Mouse (Mus musculus) retina, embryonic 14.5 days (tissue): ENCODE data around the gene Bdh1.

Source experiments
- DNase-seq: peaks from one replicate; pipeline ENCODE4 v3.0.0-alpha.2; 2015; ENCODE audit warnings: low spot score

The Bdh1 gene

DNA sequence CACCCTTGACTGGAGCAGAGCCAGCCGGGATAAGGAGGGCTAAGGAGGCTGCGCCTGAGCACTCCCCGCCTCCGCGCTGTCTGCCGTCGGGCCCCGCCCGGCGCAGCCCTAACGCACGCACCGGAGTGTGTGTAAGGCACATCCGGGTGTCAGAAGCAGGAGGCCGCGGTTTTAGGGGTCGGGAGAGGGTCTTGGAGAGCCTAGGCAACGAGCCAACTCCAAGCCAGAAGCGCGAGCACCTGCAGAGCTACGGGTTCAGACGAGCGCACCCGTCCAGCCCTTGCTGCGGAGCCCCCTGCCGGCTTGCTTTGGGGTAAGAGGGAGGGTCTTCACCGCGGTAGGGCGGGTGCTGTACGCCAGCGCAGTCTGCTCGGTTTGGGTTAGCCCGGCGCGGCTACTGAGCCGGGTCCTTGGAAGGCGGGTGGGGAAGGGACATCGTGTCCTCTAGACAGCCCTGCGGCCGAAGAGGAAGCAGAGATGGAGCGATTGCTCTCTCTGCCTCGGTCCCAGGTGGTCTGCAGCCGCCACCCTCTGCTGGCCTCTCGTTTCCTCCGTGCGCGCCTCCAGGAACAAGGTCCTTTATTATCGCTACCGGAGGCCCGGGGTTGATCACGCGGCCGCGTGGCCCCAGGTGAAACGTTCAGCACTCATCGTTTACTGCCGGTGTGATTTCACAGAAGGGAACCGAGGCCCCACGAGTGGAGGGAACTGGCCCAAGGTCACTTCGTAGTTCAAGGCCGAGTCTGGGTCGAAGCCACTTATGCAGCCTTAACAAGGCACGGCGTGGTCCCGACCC, 6.8 kb downstream of the Bdh1 start:
- DNase-seq = peak; percentile 72

DNA sequence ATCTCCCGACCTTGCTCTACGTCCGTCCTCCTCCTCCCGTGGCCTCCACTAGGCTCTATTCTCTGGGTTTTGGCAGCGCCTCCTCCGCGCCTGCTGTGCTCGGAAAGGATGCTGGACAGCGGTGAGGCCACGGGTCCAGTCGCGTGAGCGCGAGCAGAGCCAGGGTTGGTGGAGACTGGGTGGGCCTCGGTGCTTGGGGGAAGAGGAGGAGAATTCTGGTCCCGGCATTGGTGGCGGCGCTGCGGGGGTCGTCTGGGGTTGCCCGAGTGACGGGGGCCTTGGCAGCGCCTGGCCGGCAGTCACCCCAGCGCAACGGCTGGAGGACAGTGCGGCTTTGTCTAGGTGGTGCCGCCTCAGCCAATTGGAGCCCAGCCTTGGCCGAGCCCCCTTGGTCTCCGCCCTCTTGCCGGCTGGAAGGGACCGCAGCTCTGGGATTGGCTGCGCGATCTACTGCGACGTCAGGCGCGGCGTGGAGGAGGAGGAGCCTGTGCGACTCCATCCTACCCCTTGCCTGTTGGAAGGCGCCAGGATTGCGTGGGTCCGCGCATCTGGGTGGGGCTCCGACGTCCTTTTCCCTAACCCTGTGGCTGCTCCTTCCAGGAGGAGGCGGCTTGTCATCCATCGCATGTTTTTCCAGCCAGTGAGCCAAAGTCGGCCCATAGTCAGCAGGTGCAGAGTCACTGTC, 7.5 kb downstream of the Bdh1 start:
- peak; percentile 95 for DNase-seq

DNA sequence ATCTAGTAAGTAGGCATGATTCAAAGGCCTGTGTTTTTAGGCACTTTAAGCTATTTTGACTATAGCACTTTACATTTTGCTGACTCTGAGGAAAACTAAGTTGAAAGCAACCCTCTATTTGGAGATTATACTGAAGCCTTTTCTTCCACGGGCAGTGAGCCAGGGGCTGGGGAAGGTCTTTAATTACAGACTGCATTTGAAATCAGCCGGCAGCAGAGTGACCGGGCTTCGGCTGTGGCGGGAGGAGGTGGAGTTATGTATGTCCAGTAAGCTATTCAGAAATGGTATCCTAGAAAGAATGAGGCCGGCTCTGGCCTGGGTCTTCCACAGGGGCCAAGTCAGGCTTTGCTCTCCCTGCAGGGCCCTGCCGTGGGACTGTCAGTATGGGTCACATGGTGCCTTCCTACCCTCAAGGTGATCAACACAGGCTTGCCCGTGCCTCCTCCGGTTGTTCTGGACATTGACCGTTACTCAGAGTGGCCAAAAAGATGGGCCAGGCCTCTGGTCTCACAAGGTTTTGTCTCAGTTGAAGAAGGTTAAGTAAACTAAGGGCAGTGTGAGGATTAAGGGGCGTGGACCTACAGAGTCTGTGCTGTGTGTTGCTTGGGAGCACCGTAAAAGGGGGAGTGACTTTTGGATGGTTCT, 11.5 kb downstream of the Bdh1 start:
- no peak for DNase-seq

DNA sequence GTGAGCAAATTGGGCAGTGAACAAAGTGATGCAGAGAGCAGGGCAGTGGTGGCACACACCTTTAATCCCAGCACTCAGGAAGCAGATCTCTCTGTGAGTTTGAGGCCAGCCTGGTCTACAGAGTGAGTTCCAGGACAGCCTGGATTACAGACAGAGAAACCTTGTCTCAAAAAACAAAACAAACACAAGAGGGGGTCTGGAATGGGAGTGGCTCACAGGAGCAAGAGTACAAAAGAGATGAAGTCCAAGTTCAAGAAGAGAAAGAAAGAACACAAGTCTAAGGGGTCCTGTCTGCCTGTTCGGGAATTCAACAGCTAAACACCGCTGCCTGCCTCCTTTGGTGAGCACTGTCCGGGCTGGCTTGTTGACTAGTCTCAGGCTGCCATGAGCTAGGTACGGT, 13.1 kb downstream of the Bdh1 start:
- no peak for DNase-seq

DNA sequence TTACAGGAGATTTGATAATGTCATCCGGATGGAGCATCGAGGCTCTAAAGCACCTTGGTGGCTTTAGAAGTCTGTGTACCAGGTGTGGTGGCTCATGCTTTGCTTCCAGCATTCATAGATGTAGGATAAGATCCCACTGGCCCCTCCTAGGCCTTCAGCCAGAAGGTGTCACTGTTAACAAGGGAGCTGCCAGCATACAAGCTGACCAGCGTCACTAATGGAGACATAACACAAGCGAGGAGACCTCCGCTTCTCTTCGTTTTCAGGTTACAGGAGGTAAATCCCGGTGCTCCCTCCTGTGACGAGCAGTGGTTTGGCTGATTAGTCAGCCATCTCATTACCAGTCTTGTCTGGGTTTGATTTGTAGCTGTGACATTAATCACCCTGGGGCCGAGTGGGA, 14.0 kb downstream of the Bdh1 start:
- DNase-seq = no peak

DNA sequence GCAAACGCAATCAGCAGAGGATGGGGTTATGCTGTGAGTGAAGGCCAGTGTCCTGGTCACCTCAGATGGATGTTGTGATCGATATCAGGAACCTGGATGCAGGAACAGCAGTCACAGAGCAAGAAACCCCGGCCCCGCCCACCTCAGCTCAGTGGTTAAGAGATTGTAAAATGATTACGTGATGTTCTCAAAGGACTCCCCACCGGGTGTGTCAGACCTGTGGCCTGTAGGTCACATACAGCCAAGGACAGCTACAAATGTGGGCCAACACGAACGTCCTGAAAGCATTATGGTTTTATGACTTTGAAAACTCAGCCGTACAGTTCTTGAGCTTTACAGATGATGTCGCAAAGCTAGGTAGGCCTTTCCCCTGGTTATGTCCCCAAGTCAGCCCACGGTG, 15.3 kb downstream of the Bdh1 start:
- no peak for DNase-seq

DNA sequence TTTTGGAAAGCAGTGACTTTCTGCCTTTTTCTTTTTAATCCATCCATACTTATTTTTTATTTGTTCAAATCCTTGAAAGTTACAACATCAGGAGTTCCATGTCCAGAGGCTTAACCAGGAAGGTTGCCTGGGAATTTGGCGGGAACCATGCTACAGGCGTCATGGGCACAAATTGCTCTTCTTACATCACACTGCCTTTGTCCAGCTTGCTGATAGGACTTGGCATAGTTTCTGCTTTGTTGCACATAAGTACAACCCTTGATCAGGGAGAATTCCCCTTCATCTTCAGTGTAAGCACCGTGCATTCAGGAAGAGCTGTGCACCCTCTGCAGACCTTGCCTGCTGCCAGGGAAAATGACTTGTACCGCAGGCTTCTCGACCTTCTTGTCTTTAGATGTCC, 17.4 kb downstream of the Bdh1 start:
- no peak for DNase-seq

DNA sequence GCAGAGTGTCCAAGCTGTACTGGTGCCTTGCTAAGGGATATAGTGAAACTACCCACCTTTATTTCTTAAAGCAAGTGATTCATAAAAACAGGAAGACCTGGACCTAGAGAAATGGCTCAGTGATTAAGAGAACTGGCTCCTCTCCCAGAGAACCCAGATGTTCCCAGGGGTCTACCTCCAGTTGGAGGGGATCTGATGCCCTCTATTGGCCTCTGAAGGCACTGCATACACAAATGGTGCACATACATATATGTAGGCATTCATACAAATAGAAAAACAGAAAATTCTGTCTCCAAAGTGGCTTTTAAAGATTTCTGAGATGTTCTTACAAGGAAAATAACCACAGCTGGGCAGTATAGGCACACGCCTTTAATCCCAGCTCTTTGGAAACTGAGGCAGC, 18.0 kb downstream of the Bdh1 start:
- no peak for DNase-seq

DNA sequence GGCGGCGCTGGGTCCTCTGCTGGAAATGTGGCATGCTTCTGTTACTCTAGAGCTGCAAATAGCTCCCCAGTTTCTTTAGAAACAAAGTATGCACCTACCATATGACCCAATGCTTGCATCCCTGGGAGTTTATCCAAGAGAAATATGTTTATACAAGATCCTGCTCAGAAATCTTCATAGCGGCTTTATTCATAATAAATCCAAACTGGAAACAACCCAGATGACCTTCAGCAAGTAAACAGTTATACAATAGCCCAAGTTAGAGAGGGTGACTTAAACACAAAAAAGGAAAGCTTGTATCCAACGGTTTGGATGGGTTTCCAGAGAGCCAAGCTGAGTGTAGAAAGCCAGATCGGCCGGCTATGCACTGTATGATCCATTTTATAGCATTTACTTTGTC, 22.4 kb downstream of the Bdh1 start:
- DNase-seq = no peak

DNA sequence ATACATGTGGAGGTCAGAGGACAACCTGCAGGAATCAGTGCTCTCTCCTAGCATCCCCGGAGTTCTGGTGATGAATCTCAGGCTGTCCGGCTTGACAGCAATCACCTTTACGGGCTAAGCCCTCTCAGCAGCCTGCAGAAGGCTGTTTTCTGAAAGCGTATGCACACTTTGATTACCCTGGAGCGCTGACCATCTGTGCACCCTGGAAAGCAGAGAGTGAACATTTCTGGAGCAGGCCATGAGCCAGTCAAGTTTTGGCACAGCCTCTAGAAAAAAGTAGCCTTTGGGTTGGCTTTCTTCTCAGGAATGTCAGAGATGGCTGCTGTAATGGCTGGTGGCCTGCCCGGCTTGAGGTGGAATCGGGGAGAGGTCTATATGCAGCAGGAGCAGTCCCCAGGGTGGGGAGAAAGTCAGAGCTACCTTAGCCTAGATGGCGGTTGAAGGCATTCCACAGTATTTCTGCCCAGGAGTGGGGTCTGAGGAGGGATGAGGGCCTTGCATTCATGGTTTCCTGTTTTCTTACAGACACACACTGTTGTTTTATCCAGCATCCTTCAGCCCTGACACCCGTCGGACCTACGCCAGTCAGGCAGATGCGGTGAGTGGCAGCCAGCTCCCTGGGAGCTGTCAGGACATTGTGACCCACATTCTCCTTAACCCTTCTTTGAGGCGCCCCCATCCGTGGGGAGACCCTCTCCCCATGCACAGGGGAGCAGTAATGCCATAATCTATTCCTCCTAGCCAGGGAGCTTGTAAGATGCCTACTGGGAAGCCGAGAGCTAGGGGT, 24.2 kb downstream of the Bdh1 start:
- no peak for DNase-seq

DNA sequence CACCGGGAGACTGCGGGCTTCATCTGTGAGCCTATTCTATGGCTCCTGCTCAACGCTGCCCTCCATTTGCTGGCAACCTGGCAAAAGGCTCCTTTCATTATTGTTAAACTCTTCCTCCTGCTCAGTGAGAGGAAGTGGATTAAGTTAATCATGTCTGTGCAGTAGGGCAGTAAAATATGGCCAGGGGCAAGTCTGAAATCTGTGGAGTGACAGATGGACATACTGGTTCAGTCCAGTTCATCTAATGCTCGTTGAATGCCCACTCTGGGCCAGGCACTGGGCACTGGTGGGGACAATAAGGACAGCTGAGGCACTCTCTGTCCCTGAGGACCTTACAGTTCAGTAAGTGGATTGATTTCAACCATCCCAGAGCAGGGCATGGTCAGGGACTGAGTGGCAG, 27.9 kb downstream of the Bdh1 start:
- DNase-seq = no peak

DNA sequence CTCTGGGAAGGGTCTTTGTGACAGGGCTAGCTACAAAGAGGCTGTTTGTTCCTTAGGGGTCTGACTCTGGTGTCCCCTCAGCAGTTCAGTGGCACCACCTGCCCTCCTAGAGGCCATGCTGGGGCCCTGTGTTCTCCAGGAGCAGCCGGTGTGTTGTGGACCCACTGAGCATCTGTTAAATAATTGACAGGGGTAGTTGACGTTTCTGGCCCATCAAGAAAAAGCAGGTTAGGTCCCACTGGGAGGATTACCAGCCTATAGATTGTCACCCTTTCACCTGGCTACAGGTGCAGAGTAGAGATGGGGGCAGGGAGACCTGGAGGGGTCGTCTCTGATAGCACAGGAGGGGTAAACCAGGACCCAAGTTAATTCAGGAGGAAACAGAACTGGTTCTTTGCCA, 29.2 kb downstream of the Bdh1 start:
- DNase-seq = no peak

DNA sequence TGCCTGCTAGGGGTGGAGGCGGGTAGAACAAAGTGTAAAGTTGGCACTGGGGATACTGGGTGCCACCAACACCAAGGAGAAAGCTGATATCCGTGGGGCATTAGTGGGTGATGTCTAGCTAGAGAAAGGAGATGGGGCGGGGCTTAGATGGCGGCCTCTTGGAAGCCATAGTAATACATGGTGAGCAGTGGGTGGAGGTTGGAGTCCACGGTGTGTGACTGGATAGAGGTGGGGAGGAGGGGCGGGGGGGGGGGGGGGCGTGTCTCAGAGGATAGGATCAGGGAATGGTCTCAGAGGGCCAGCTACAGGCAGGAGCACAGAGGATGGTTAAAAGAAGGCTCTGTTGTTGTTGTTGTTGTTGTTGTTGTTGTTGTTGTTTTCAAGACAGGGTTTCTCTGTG, 30.4 kb downstream of the Bdh1 start:
- DNase-seq = no peak

DNA sequence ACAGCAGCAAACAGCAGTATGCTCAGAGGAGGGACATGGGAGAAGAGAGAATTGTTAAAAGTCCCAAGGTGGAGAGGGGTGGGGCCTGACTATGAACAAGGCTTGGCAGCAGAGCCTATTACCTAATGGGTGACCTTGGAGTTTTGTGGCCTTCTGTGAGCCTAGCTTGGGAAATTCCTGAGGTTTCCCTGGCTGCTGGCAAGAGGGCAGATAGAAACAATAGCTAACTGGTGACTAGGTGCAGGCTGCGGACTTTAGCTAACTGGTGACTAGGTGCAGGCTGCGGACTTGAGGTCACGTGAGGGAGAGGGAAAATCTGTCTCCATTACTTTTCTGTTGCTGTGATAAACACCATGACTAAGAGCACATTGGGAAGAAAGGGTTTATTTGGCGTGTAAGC, 31.9 kb downstream of the Bdh1 start:
- no peak for DNase-seq

DNA sequence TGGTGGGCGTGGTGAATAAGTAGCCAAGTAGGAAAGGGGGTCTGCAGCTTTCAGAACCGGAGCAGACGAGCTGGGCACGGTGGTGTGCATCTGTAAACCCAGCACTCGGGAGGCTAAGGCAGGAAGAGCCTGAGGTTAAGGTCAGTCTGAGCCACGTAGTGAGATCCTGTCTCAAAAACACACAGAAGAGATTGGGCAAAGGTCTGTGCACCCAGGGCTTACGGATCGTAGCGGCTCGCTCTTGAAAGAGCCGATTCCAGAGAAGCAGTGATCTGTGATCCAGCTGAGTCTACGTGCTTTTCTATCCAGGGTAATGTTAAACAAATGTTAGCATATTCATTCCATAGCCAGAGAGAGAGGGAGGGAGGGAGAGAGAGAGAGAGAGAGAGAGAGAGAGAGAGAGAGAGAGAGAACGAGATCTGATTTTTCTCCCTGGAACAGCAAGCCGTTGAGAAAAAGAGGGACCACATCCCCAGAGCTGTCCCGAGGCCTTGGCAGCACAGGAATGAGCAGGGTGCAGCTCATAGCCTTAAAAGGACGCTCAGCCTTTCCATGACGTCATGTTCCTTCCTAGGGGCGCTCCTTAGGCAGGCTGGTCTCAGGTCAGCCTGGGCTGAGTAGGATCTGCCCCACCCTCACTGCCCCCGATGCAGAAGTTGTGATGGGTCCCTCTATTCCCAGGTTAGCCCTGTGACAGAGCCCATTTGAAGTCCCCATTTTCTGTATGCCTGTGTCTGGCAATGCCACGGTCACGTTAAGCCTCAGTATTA, 33.4 kb downstream of the Bdh1 start:
- no peak for DNase-seq

DNA sequence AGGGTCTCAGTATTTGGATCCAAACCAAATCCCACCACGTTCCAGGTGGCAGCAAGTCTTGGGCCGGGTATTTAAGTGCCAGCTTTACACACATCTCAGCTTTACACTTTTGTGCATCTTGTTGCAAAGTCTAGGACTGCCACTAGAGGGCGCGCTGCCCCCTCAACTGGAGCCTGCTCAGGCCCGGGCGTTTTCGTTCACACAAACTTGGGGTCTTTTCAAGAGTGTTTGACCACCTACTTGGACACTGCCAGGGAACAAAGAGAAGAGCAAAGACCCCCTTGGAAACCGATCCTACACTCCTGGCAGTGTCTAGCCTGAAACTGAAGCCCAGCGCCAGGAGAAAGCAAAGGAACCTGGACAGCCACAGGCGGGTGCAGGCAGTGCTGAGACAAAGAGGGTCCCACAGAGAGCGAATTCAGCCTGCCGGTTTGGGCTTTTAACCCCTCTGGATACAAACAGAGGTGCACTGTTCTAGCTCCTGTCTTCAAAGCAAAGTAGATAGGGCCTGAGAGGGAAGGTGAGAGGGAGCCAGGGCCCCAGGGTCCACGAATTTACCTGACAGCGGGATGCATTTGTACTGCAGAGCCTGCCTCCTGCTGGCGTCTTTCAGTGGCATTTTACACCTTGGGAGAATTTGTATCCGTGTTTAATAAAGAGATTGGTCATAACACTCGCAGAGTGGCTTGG, 36.3 kb downstream of the Bdh1 start:
- DNase-seq = peak; percentile 93

DNA sequence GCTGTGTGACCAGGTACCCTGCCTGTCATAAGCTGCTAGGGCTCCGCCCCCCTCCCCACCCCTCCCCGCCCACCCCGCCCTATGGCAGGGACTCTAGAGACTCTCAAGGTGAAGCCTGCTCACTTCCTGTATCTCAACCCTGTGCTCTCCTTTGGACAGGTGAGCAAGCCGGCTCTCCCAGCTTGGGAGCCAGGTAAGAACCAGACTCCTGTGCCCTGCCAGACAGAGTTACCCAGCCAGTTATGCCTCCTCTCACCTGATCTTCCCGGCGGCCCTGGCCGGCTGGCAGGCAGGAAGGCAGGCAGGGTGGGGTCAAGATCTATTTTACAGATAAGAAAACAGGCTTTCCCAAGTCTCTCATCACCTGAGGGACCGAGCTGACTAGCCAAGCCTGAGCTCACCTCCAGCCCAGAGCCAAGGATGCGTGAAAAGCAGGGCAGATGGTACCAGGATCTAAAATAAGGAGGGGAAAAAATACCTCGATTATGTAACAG, 37.9 kb downstream of the Bdh1 start:
- no peak for DNase-seq

DNA sequence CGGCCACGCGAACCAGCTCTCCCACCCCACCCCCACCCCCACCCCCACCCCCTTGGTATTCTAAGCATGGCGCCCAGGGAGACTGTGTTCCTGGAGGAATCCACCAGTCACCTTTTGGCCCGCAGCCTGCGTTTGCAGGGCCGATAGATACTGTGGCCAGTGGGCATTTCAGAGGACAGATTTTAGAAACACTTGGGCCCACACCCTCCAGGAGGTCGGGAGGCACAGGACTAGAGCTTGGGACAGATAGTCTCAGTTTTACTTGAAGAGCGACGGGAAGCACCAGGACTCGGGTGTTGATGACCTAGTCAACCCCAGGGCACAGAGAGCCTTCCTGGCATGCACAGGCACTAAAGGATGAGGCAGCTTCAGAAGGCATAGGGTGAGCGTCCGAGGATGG, 38.4 kb downstream of the Bdh1 start:
- DNase-seq = no peak

DNA sequence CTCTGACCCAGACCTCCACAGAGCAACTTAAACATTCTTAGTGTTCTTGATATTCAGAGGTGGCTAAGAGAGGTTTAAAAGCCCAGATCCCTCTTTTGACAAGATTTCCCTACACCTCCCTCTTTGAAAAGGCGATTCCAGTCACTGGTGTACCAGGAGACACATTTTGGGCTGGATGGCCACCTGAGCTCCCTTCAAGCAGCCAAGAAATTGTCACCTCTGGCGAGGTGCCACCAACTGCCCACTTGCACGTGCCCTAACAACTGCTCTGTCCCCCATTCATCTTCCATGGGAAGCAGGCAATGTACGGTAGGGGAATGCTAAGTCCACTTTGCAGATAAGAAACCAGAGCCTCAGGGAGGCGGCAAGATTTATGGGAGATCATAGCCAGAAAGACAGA, 39.0 kb downstream of the Bdh1 start:
- DNase-seq = no peak

DNA sequence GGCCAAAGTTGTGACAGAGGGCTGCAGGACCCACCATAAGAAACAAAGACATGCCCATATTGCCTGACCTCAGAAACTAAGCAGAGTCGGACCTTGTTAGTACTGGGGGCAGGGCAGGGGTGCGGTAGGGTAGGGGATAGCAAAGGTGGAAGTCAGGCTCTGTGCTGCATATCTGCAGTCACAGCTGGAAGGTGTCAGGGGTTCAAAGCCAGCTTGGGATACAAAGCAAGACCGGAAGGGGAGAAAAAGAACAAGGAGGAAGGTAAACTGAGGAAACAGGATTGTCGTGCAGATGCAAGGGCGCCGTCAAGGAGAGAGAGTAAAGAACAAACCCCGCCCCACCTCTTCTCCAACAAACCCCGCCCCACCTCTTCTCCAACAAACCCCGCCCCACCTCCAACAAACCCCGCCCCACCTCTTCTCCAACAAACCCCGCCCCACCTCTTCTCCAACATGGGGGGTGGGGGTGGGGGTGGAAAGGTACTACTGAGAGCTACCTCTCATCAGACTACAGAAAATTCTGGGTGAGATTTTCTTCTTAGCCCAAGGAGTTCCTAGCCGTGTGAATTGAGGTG, 40.1 kb downstream of the Bdh1 start:
- no peak for DNase-seq

DNA sequence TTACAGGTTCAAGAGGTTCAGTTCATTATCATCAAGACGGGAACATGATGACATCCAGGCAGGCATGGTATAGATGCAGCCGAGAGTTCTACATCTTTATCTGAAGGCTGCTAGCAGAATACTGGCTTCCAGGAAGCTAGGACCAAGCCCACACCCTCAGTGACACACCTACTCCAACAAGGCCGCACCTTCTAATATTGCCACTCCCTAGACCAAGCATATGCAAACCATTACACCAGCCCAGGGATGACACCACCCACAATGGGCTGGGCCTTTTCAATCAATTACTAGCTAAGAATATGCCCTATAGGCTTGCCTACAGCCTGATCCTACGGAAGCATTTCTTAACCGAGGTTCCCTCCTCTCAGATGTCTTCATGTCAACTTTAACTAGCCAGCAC, 42.9 kb downstream of the Bdh1 start:
- DNase-seq = no peak
